Mouse (Mus musculus): Measurements from ENCODE around the gene Skil. TPM values are rescaled to one million over a fixed set of nuclear protein-coding genes. Genes with fewer than 3 reads are reported as not detected.

Skil gene
- polyA plus RNA-seq, 2 experiments = 13.7 to 20.6 TPM

DNA sequence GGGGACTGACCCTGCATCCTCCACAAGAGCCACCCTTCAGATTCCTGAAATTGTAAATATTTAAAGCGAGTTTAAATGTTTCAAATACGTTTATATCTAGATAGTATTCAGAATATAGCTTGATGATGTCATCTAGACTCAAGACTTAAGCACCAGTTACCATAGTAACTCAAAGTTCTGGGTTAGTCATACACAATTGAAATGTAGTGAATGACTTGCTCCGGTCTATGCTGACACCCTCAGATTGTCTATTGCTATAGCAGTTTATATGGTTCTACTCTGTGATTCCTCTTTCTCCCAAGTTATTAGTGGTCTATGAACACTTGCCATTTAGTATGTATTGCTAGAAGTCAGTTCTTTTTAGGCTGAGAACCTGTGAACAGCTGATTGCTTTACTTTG, 14.2 kb downstream of the Skil start:
- WGBS = 81% methylated on average over 3 of the region's 3 CpGs
- no peak for TF ChIP-seq POLR2A (IDR thresholded peaks at IDR 0.05; ENCODE audit: borderline replicate concordance, extremely low read depth, insufficient read depth, insufficient read length)
- Histone ChIP-seq H3K4me1 (ENCODE audit: control insufficient read depth, insufficient read depth, low read length) (peaks cover 8% of the 10 kb centered on the region; the same call in 1 of the 2 replicates), H3K27me3 (ENCODE audit: control insufficient read depth, insufficient read depth, low read length) (no peaks in the 10 kb centered on the region), H3K4me2 (replicated peaks; ENCODE audit: low read depth, low read length, severe bottlenecking) (no peak overlapping the region), H3K27ac (replicated peaks; ENCODE audit: low read depth, low read length) (no peak overlapping the region), H3K9me3 (ENCODE audit: control insufficient read depth, low read length) (no peaks in the 10 kb centered on the region), H3K4me3 (replicated peaks; ENCODE audit: low read length) (no peak overlapping the region), H3K36me3 (ENCODE audit: control insufficient read depth, insufficient read depth, low read length) (peaks cover 18% of the 10 kb centered on the region), H3K9ac (ENCODE audit: low read depth, low read length, severe bottlenecking) (no peak overlapping the region)
- peak; percentile 44; the same call in 1 of the 2 replicates for ATAC-seq (ENCODE audit: low FRiP score, low read depth)
- DNase-seq (ENCODE audit: low spot score) = no peak

DNA sequence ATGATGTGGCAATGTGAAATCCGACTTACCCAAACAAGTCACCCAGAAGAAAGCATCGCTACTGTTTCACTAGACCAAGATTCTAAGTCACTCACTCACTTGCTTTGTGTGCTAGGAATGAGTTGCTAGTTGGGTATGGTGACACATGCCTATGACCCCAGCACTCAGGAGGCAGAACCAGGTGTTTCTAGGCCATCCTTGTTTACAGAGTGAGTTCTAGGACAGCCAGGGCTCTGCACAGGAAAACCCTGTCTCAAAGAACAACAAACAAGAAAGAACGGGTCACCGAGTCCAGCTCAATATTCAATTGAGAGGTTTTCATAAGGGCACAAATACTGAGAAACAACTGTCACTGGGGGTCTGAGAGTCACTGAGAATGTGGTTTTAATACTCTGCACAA, 28.2 kb downstream of the Skil start:
- TF ChIP-seq POLR2A (IDR thresholded peaks at IDR 0.05; ENCODE audit: borderline replicate concordance, extremely low read depth, insufficient read depth, insufficient read length) = no peak
- WGBS = 88% methylated on average over 4 of the region's 4 CpGs

DNA sequence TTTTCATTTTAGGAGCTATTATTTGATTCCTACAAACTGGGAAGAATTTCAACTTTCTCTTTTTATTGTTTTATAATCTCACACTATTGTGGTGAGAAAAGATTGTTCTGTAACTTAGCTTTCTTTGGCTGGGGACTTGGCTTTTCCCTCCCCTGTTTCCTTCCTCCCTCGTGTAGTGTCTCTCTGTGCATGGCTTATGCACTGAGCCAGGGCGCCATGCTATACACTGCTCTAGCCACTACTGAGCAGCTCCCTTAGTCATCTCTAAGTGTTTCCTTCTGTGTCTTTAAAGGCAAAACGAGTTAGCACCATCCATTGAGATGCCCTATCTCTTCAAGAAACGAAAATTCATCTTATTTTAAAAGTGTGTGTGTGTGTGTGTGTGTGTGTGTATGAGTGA, 31.4 kb downstream of the Skil start:
- no peak overlapping the region for H3K4me2 ChIP-seq (replicated peaks; ENCODE audit: low read depth, low read length, severe bottlenecking)
- no peaks in the 10 kb centered on the region for H3K9me3 ChIP-seq (ENCODE audit: control insufficient read depth, low read length)
- peaks cover 10% of the 10 kb centered on the region for H3K36me3 ChIP-seq (ENCODE audit: control insufficient read depth, insufficient read depth, low read length)
- no peak overlapping the region for H3K4me3 ChIP-seq (replicated peaks; ENCODE audit: low read length)
- 52% methylated on average over 4 of the region's 4 CpGs for WGBS
- no peaks in the 10 kb centered on the region for H3K4me1 ChIP-seq (ENCODE audit: control insufficient read depth, insufficient read depth, low read length)
- ATAC-seq (ENCODE audit: low FRiP score, low read depth) (no peak), DNase-seq (ENCODE audit: low spot score) (no peak)
- H3K27ac ChIP-seq (replicated peaks; ENCODE audit: low read depth, low read length) = no peak overlapping the region
- TF ChIP-seq POLR2A (IDR thresholded peaks at IDR 0.05; ENCODE audit: borderline replicate concordance, extremely low read depth, insufficient read depth, insufficient read length) = no peak
- H3K27me3 ChIP-seq (ENCODE audit: control insufficient read depth, insufficient read depth, low read length) = no peaks in the 10 kb centered on the region
- H3K9ac ChIP-seq (ENCODE audit: low read depth, low read length, severe bottlenecking) = no peak overlapping the region

More for the DNA sequence above, 28.2 kb downstream of the Skil start:
- DNase-seq (ENCODE audit: low spot score) = no peak
- H3K27ac ChIP-seq (replicated peaks; ENCODE audit: low read depth, low read length) = no peak overlapping the region
- no peak overlapping the region for H3K4me3 ChIP-seq (replicated peaks; ENCODE audit: low read length)
- H3K36me3 ChIP-seq (ENCODE audit: control insufficient read depth, insufficient read depth, low read length) = peaks cover 39% of the 10 kb centered on the region
- H3K9ac ChIP-seq (ENCODE audit: low read depth, low read length, severe bottlenecking) = no peak overlapping the region
- no peaks in the 10 kb centered on the region for H3K27me3 ChIP-seq (ENCODE audit: control insufficient read depth, insufficient read depth, low read length)
- ATAC-seq (ENCODE audit: low FRiP score, low read depth) = no peak
- no peaks in the 10 kb centered on the region for H3K9me3 ChIP-seq (ENCODE audit: control insufficient read depth, low read length)
- H3K4me2 ChIP-seq (replicated peaks; ENCODE audit: low read depth, low read length, severe bottlenecking) = no peak overlapping the region
- H3K4me1 ChIP-seq (ENCODE audit: control insufficient read depth, insufficient read depth, low read length) = no peaks in the 10 kb centered on the region

DNA sequence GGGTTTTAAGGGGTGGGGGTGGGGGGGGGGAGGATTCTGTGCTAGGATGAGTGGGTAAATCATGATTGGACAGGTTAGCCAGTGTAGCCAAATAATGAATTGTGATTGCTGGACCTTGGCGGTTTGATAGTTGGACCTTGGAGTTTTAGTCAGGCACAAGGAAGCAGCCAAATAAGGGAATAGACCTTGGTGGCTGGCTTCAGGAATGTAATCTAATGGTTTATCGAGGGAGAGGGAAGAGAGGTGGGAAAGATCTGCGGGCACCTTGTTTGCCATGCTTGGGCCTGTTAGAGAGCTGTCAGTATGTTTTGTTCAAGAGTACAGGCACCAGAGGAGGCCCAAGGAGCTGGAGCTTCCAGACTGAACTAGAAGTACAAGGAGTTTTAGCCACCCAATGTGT, 32.0 kb downstream of the Skil start:
- no peak for TF ChIP-seq POLR2A (IDR thresholded peaks at IDR 0.05; ENCODE audit: borderline replicate concordance, extremely low read depth, insufficient read depth, insufficient read length)
- Histone ChIP-seq H3K9me3 (ENCODE audit: control insufficient read depth, low read length) (no peaks in the 10 kb centered on the region), H3K9ac (ENCODE audit: low read depth, low read length, severe bottlenecking) (no peak overlapping the region), H3K4me2 (replicated peaks; ENCODE audit: low read depth, low read length, severe bottlenecking) (no peak overlapping the region), H3K4me1 (ENCODE audit: control insufficient read depth, insufficient read depth, low read length) (no peaks in the 10 kb centered on the region), H3K27ac (replicated peaks; ENCODE audit: low read depth, low read length) (no peak overlapping the region), H3K36me3 (ENCODE audit: control insufficient read depth, insufficient read depth, low read length) (peaks cover 9% of the 10 kb centered on the region; the same call in 1 of the 2 replicates), H3K4me3 (replicated peaks; ENCODE audit: low read length) (no peak overlapping the region), H3K27me3 (ENCODE audit: control insufficient read depth, insufficient read depth, low read length) (no peaks in the 10 kb centered on the region)
- DNase-seq (ENCODE audit: low spot score) = no peak
- no peak for ATAC-seq (ENCODE audit: low FRiP score, low read depth)
- 78% methylated on average over 3 of the region's 3 CpGs for WGBS

DNA sequence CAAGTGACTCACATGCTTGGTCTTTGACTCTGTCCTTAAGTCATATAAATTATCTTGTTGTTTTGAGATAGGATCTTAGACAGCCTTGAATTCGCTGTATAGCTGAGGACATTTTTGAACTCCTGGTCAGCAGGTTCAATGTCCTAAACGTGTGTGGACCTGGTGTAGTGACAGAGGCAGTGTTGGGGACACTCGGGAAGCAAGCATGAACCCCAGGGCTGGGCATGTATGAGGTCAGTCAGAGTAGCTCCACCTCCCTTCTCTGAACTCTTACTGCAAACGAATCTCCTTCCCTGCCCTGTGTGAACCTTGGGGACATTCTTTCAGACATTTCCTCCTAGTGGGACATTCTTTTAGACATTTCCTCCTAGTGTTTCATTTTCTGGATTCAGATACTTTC, 34.9 kb downstream of the Skil start:
- Histone ChIP-seq H3K27ac (replicated peaks; ENCODE audit: low read depth, low read length) (no peak overlapping the region), H3K4me2 (replicated peaks; ENCODE audit: low read depth, low read length, severe bottlenecking) (no peak overlapping the region), H3K9ac (ENCODE audit: low read depth, low read length, severe bottlenecking) (no peak overlapping the region), H3K9me3 (ENCODE audit: control insufficient read depth, low read length) (no peaks in the 10 kb centered on the region), H3K27me3 (ENCODE audit: control insufficient read depth, insufficient read depth, low read length) (no peaks in the 10 kb centered on the region), H3K36me3 (ENCODE audit: control insufficient read depth, insufficient read depth, low read length) (no peaks in the 10 kb centered on the region), H3K4me3 (replicated peaks; ENCODE audit: low read length) (no peak overlapping the region), H3K4me1 (ENCODE audit: control insufficient read depth, insufficient read depth, low read length) (no peaks in the 10 kb centered on the region)
- no peak for TF ChIP-seq POLR2A (IDR thresholded peaks at IDR 0.05; ENCODE audit: borderline replicate concordance, extremely low read depth, insufficient read depth, insufficient read length)
- no peak for ATAC-seq (ENCODE audit: low FRiP score, low read depth)
- no peak for DNase-seq (ENCODE audit: low spot score)
- WGBS = 45% methylated on average over 4 of the region's 4 CpGs

DNA sequence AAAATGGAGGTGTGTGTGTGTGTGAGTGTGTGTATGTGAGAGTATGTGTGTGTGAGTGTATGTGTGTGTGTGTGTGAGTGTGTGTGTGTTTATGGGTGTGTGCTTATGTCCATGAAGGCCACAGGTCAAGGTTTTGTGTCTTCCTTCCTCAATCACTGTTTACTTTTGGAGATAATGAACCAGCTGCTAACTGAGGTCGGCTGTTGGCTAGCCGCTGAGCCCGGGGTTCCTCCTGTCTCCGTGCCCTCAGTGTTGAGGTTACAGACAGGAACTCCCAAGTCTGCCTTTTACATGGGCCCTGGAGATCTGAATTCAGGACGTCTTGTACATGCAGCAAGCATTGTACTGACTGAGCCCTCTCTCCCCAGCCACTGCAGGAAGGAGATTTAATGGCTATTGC, 38.8 kb downstream of the Skil start:
- no peak for TF ChIP-seq POLR2A (IDR thresholded peaks at IDR 0.05; ENCODE audit: borderline replicate concordance, extremely low read depth, insufficient read depth, insufficient read length)
- no peaks in the 10 kb centered on the region for H3K36me3 ChIP-seq (ENCODE audit: control insufficient read depth, insufficient read depth, low read length)
- no peak overlapping the region for H3K27ac ChIP-seq (replicated peaks; ENCODE audit: low read depth, low read length)
- H3K27me3 ChIP-seq (ENCODE audit: control insufficient read depth, insufficient read depth, low read length) = no peaks in the 10 kb centered on the region
- no peak overlapping the region for H3K4me3 ChIP-seq (replicated peaks; ENCODE audit: low read length)
- ATAC-seq (ENCODE audit: low FRiP score, low read depth) (no peak), DNase-seq (ENCODE audit: low spot score) (no peak)
- 61% methylated on average over 5 of the region's 5 CpGs for WGBS
- H3K4me1 ChIP-seq (ENCODE audit: control insufficient read depth, insufficient read depth, low read length) = no peaks in the 10 kb centered on the region
- no peak overlapping the region for H3K4me2 ChIP-seq (replicated peaks; ENCODE audit: low read depth, low read length, severe bottlenecking)
- H3K9me3 ChIP-seq (ENCODE audit: control insufficient read depth, low read length) = no peaks in the 10 kb centered on the region
- no peak overlapping the region for H3K9ac ChIP-seq (ENCODE audit: low read depth, low read length, severe bottlenecking)

All from limb, embryonic 14.5 days (tissue).